In the genomic region with DNA sequence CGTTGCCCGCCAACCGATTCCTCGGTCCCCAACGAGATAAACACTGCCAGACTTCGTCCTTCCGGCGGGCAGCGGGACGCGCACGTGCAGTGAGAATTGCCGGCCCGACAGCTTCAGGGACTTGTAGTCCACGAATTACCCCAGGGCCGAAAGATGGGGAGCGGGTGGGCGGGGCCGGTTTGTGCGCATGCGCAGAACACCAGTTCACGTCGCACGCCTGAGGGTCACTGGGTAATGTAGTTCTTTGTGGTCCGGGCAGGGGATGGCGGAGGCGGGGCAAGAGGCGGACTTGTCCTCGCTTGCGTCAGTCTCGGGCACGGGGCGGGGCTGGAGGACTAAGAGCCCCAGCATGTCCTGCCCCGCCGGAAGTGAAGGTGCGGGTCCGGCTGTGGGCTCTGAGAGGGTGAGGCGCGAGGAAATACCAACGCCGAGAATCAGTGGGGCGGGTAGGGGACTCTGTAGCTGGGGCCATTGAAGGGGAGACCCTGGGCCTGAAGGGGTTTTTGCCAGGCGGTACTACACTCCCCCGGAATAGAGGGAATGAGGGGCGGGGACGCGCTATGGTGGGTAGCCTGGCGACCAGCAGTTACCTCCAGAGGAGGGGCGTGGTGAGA, we compare ENCODE assay signal across 8 mouse cellular contexts. TPM values are rescaled to one million over a fixed set of nuclear protein-coding genes. Genes with fewer than 3 reads are reported as not detected.
DNase-seq lines count a peak whose midpoint lies in the region; ATAC-seq lines count a peak whose summit lies in the region.

A gene (minus strand): TSS at position 155 of the 614 bp plus-strand sequence.

- H3K9ac ChIP-seq in forebrain, embryonic 14.5 days (ENCODE audit: low read length), result peak within 1 kb of the TSS; percentile 76
- H3K9ac ChIP-seq in neural tube, embryonic 15.5 days (replicated peaks), result peak within 1 kb of the TSS; percentile 72

- peak within 1 kb of the TSS; percentile 80 for H3K27ac ChIP-seq in forebrain, embryonic 14.5 days (ENCODE audit: low read depth, low read length)
- peak within 1 kb of the TSS; percentile 85 for H3K27ac ChIP-seq in neural tube, embryonic 15.5 days (replicated peaks)

- intact Hi-C loops in heart, postnatal 14 days (cut with DNase I), result loop anchor here (1.0 to 2.0 kb wide), 2 partner anchors 21 to 32 kb away; no protein-coding TSS in a partner anchor

- H3K36me3 ChIP-seq in forebrain, embryonic 14.5 days (ENCODE audit: control insufficient read depth, insufficient read depth, low read length), result peaks cover 58% of the 10 kb centered on the region
- peaks cover 54% of the 10 kb centered on the region for H3K36me3 ChIP-seq in neural tube, embryonic 15.5 days

- peaks cover 18% of the 10 kb centered on the region for H3K4me1 ChIP-seq in forebrain, embryonic 14.5 days (ENCODE audit: control insufficient read depth, insufficient read depth, low read length)
- H3K4me1 ChIP-seq in neural tube, embryonic 15.5 days, result peaks cover 33% of the 10 kb centered on the region

- H3K27me3 ChIP-seq in forebrain, embryonic 14.5 days (replicated peaks; ENCODE audit: control insufficient read depth, insufficient read depth, low read length), result no peaks in the 10 kb centered on the region
- no peaks in the 10 kb centered on the region for H3K27me3 ChIP-seq in neural tube, embryonic 15.5 days (replicated peaks)

- WGBS in forebrain, embryonic 14.5 days, result under 1% methylated on average over 49 of the region's 49 CpGs
- WGBS in neural tube, embryonic 15.5 days, result under 1% methylated on average over 49 of the region's 49 CpGs

- H3K9me3 ChIP-seq in forebrain, embryonic 14.5 days (replicated peaks; ENCODE audit: control insufficient read depth, low read length), result no peaks in the 10 kb centered on the region
- H3K9me3 ChIP-seq in neural tube, embryonic 15.5 days (replicated peaks), result no peaks in the 10 kb centered on the region

- DNase-seq in ES-CJ7 (ENCODE audit: low read depth, low spot score), result peak; percentile 99
- peak; percentile 98 for DNase-seq in cerebellum, adult 11 months
- DNase-seq in forebrain, embryonic 14.5 days (ENCODE audit: low spot score), result peak; percentile 99
- DNase-seq in heart, postnatal 14 days, result peak; percentile 97
- DNase-seq in layer of hippocampus, adult 11-12 months (ENCODE audit: low spot score), result peak; percentile 97
- DNase-seq in lung, adult 18-20 months, result peak; percentile 98 to 99
- DNase-seq in testis, postnatal 14 days (ENCODE audit: low spot score), result peak; percentile 98

- peak within 1 kb of the TSS; percentile 79 for H3K4me2 ChIP-seq in forebrain, embryonic 14.5 days (ENCODE audit: low read length)
- peak within 1 kb of the TSS; percentile 94 for H3K4me2 ChIP-seq in neural tube, embryonic 15.5 days

- ATAC-seq in forebrain, embryonic 14.5 days, result peak; percentile 98
- peak; percentile 97 for ATAC-seq in neural tube, embryonic 15.5 days (ENCODE audit: low FRiP score)

- H3K4me3 ChIP-seq in forebrain, embryonic 14.5 days (ENCODE audit: low read depth, low read length), result peak within 1 kb of the TSS; percentile 80
- H3K4me3 ChIP-seq in neural tube, embryonic 15.5 days (replicated peaks), result peak within 1 kb of the TSS; percentile 57

RNA-seq across cellular contexts. Expression of the gene that starts here (rescaled TPM):
- 147 and 164 TPM in 2 replicates for polyA plus RNA-seq in forebrain, embryonic 14.5 days (2014; fragmentation: Nextera tagmentation; extraction: Ambion mirVana)
- total RNA-seq in heart, postnatal 14 days (2021), result 100 to 1,000 TPM; 127 TPM
- 166 TPM in 2 replicates for polyA plus RNA-seq in neural tube, embryonic 15.5 days (2015; fragmentation: Nextera tagmentation; extraction: Ambion mirVana)

Comparison
In these comparisons a context has a peak if more than half of its experiments do, and no peak if none do; other contexts are left out.
1. Peak in every context shown above with its lines: DNase-seq, ATAC-seq, H3K4me3 ChIP-seq and H3K27ac ChIP-seq.